Mouse (Mus musculus) gastrocnemius, adult 18-20 months (tissue): ENCODE results near the gene Pafah1b3. TPM values are rescaled to one million over a fixed set of nuclear protein-coding genes. Genes with fewer than 3 reads are reported as not detected.

ENCODE experiments used
- DNase-seq: peaks from one replicate; pipeline ENCODE4 v3.0.0; 2021; ENCODE audit warnings: low spot score
- total RNA-seq, 2 experiments: library from RNA; stranded (reverse); gene quantifications; 2 replicates each; pipeline ENCODE4 v1.2.3; 2021

Gene Pafah1b3
- total RNA-seq, 2 experiments from 2014 or later, result 0.82 to 1.1 TPM

GRCm38 (mm10) chr7:25281734-25282601 is 15.8 kb downstream of the Pafah1b3 start:
- peak; percentile 96 for DNase-seq

- no peak for DNase-seq
Observed at GRCm38 (mm10) chr7:25281166-25281733, 16.5 kb downstream of the Pafah1b3 start.

- DNase-seq, result peak; percentile 52
Observed at GRCm38 (mm10) chr7:25279861-25280791, 17.7 kb downstream of the Pafah1b3 start.

- DNase-seq, result peak; percentile 84
Observed at GRCm38 (mm10) chr7:25279076-25279860, 18.5 kb downstream of the Pafah1b3 start.

DNA sequence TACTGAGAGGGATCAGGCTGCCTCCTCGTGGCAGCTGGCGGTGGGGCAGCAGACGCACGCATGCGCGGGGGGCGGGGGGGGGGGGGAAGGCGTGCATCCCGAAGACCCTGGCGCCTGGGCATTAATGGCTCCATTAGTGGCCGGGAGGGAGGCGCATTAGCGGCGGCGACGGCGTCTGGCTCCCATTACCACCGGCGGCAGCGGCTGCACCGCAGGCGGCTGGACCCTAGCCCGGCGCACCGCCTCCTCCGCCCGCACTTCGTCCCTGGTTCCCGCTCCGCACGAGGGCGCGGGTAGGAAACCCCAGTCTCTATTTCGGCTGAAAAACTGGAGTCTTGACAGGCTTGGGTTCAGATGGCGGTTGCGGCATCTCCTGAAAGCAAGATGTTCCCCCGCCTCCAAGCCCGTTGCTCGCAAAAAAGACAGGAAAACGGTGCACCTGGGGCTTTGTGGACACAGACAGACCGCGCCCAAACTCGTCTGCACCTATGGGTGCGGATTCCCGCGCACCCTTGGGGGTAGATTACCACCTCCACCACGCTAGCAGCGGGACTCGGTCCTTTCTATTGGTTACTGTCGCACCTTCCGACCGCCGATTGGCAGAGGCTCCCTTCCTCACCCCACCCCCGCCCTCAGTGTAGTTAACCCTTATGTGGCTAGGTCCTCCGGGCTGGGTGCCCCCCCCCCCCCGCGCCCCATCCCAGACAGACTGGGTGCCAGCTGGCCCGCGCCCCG is 19.3 kb downstream of the Pafah1b3 start:
- peak; percentile 70 for DNase-seq

DNA sequence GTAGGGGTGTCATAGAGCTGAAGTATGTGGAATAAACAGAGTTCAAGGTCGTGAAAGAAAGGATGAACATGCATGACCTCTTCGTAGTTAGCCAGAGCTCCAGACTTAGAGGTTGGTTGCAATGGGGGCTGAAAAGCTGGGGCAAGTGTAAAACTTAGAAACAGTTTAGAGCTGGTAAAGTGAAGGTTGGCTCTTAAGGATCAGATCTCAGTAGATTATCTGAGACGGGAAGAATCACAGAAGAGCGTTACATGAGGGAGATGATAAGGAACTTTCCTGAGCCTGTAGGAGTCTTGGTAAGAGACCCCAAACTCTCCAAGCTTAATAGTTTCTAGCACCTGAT is 19.8 kb downstream of the Pafah1b3 start:
- no peak for DNase-seq

DNA sequence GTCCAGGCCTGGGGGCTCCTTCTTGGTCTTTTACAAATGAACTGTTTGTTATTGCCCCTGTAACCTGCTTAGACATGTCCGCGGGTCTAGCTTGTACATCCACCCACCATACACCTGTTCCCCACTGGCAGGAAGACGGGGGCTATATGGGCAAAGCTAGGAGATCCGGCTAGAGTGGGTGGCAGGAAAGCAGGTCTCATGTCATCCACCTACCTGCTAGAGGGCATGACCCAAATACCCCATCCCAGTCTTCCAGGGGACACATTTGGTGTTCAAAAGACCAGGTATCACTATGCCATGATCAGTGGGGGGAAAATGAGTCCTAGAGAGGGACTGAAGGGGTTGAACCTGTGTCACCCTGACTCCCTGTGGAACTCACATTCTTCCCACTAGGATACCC is 20.4 kb downstream of the Pafah1b3 start:
- DNase-seq, result no peak

DNA sequence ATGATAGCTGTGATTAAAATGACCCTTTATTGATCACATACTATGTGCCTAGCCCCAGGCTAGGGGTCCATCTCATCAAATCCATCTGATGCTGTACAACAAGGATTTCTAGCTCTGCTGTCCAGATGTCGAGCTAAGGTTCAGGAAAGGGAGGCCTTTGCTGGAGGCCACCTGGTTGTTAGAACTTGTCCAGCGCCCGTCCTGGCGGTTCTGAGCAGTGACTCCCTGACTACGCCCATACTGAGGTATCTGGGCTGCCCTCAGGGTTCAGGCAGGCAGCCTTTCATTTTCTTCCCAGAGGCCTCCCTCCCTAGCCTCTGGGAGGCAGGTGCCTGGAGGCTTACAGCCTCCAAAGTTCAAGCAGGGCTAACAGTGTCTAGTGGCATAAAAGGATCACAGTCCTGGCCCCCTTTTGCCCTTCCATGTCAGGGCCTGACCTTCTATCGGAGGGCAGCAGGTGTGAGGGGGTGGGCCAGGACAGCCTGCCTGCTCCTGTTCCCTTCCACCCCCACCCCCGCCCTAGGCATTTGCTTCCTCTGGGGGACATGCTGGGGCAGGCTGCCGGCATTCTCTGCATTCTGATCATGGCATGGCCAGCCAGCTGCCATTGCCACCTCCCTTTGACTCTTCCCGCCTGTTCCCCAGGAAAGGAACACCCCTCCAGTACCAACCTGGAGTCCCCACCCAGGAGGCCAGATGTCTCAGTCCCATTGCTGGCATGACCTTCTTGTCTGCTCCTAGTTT is 22.1 kb downstream of the Pafah1b3 start:
- no peak for DNase-seq

DNA sequence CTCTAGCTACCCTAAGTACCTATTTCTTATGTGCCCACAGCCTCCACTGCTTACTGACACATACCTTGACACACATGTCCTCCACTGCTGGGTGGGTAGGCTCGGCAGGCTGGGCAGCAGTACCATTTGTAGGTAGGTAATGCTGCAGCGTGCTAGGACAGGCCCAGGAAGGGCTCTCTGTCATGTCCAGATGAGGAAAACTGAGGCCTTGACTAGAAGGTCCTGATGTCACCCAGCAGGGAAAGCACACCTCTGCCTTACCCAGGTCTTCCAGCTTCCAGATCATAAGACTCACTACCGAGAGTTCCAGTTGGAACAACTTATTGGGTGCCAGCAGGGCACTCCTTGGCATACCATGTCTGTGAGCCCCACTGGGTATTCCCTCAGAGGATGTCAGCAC is 22.8 kb downstream of the Pafah1b3 start:
- DNase-seq, result no peak

GRCm38 (mm10) chr7:25274571-25274970 is 23.2 kb downstream of the Pafah1b3 start:
- no peak for DNase-seq

DNA sequence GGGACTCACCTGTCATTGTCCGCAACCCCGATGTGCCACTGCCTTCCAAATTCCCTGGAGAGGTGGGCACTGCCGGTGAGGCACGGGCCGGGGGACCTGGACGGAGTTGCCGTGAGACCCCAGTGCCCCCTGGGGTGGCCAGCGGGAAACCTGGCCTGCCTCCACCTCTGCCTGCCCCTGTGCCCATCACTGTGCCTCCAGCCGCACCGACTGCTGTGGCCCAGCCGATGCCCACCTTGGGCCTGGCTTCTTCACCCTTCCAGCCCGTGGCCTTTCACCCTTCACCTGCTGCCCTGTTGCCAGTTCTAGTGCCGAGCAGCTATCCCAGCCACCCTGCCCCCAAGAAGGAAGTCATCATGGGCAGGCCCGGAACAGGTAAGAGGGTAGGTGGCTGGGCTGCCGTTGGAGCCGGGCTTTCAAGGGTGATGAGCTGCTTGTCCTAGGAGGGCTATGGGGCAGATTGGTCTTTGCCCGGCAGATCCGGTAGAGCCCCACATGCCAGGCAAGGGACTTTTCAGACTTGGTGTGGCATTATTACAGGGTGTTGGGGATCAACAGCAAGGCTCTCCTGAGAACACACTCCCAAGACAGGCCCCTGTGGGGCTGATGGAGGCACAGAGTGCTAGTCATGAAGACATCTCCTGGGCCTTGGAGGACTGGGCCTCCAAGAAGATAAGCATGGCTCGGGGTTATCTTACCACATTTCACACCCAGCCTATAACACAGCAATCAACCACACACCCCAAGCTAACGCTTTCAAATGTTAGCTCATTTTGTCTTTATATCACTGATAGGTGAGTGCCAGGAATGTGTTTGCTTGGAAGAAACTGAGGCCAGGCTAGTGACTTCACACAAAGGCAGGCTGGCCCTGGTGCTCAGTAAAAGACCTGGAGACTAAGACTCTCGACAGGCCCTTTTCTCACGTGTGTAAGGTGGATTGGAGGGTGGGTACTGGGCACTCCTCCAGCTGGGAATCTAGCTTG is 24.2 kb downstream of the Pafah1b3 start:
- no peak for DNase-seq

DNA sequence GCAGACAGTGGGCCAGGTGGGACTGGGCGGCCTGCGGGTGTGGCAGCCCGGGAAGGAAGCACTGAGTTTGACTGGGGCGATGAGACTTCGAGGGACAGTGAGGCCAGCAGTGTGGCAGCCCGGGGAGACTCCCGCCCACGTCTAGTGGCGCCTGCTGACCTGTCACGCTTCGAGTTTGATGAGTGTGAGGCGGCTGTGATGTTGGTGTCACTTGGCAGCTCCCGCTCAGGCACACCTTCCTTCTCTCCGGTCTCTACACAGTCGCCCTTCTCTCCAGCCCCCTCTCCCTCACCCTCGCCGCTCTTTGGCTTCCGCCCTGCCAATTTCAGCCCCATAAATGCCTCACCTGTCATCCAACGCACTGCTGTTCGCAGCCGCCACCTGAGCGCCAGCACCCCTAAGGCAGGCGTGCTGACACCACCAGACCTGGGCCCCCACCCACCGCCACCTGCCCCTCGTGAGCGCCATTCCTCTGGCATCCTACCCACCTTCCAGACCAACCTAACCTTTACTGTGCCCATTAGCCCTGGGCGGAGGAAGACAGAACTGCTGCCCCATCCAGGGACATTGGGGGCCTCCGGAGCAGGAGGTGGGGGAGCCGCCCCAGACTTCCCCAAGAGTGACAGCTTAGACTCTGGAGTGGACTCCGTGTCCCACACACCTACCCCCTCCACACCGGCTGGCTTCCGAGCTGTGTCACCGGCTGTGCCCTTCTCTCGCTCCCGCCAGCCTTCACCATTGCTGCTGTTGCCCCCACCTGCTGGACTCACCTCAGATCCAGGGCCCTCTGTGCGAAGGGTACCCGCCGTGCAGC is 25.1 kb downstream of the Pafah1b3 start:
- no peak for DNase-seq

- no peak for DNase-seq
Observed at GRCm38 (mm10) chr7:25271651-25272444, 25.9 kb downstream of the Pafah1b3 start.

GRCm38 (mm10) chr7:25270652-25271633 is 26.8 kb downstream of the Pafah1b3 start:
- no peak for DNase-seq

DNA sequence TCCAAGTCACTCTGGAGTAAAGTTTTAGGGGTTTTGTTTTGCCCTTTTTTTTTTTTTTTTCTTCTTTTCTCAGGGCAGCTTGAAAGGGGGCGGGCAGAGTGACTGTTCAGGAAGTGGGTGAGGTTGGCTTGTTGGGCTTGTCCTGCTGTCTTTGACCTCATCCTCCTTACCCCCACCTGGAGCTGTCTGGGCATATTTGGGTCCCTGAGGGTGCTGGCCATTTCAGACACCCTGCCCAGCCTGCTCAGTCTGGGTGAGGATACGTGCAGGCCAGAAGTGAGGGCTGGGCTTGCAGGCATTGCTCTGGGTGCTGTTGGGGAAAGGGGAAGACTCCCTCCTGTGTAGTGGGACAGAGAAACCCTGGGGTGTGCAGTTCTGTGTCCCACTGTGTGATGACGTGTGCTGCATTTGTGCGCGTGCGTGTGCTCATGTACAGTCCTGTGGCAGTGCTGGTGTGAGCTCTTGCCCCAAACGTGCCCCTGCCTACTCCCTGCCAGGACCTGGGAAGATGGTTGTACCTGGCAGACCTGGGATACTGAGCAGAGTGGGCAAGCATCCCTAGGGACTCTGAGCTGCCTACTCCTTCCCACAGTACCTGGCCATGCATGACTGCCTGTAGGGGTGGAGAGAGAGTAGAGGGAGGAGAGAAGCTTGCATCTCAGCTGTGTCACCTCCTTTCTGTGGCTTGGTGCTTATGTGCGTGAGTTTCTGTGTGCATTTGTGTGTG is 28.1 kb downstream of the Pafah1b3 start:
- DNase-seq, result no peak
